38 mouse cellular contexts compared by ENCODE assay signal in genomic region chr14:52052720-52053119, GRCm38 (mm10). TPM values are rescaled to one million over a fixed set of nuclear protein-coding genes. Genes with fewer than 3 reads are reported as not detected.
"Had no signal": no experiment of that assay in that cellular context is flagged by ENCODE, and none has a peak within 500 bp of the region (broad histone marks: within the 10 kb centered on the region; RNA-seq: fewer than 3 reads in every experiment).

No protein-coding gene starts in this region.

RNA-seq across cellular contexts. Expression of gene Olfr221, which starts 10.5 kb away (rescaled TPM):
- total RNA-seq: gastrocnemius, adult 2 months; gastrocnemius, postnatal 10 days; gastrocnemius, postnatal 25 days; gastrocnemius, postnatal 4 days; granulocyte monocyte progenitor cell, adult 5-6 weeks; heart, adult 2 months; heart, postnatal 14 days; heart, postnatal 36 days; hematopoietic stem cell, adult 5-6 weeks; hindbrain, postnatal 0 days; layer of hippocampus, adult 18-20 months; layer of hippocampus, adult 8-10 months; layer of hippocampus, postnatal 14 days; layer of hippocampus, postnatal 36 days; left cerebral cortex, adult 18-20 months; left cerebral cortex, adult 8-10 months; left cerebral cortex, postnatal 10 days; left cerebral cortex, postnatal 25 days; left cerebral cortex, postnatal 4 days; liver, adult 2 months had no signal
- polyA plus RNA-seq: heart, adult 2 months; heart, embryonic 11.5 days; heart, embryonic 13.5 days; heart, embryonic 15.5 days; heart, postnatal 0 days; hindbrain, embryonic 11.5 days; hindbrain, embryonic 13.5 days; hindbrain, postnatal 0 days; intestine, embryonic 14.5 days; intestine, embryonic 16.5 days; kidney, adult 2 months; kidney, embryonic 15.5 days; kidney, postnatal 0 days; large intestine, adult 2 months; limb, embryonic 11.5 days; limb, embryonic 13.5 days; limb, embryonic 15.5 days; liver, adult 2 months; liver, embryonic 12.5 days; liver, embryonic 14.5 days; liver, embryonic 16.5 days had no signal

RNA-seq across cellular contexts. Expression of gene Tmem253, which starts 37.3 kb away (rescaled TPM):
- total RNA-seq: granulocyte monocyte progenitor cell, adult 5-6 weeks; hematopoietic stem cell, adult 5-6 weeks; hindbrain, postnatal 0 days; left cerebral cortex, postnatal 10 days; liver, adult 2 months had no signal

RNA-seq across cellular contexts. Expression of gene Rpgrip1, which starts 57.8 kb away (rescaled TPM):
- total RNA-seq: gastrocnemius, adult 2 months; gastrocnemius, postnatal 25 days; heart, postnatal 36 days had no signal
